Mouse (Mus musculus) CD4-positive naive resting alpha-beta T cell, adult 57 days (primary cell): Measurements from ENCODE around the gene Gif. TPM values are rescaled to one million over a fixed set of nuclear protein-coding genes. Genes with fewer than 3 reads are reported as not detected.

Experiments
- total RNA-seq: library from RNA; stranded (reverse); gene quantifications from one replicate; pipeline ENCODE4 v1.2.4, GENCODE M21; 2023

Gene Gif
- not detected for total RNA-seq

GRCm38 (mm10) chr19:11747298-11747697 lies at the start of gene Gif:
Gif (plus strand) TSS chr19:11747554.

GRCm38 (mm10) chr19:11770205-11770892 lies 23.0 kb downstream of the Gif start, which contains the start of gene Mrpl16:
Mrpl16 (plus strand) TSS chr19:11770391.

Other genes starting within 250 kb of the Gif start
- 659 TPM for gene Ms4a6b, start 231.0 kb upstream of the Gif start, total RNA-seq
- not detected for gene Ms4a4d, start 210.8 kb upstream of the Gif start, total RNA-seq
- gene Ms4a6d, start 142.7 kb upstream of the Gif start, total RNA-seq: 9.2 TPM
- gene Ms4a2, start 123.8 kb upstream of the Gif start, total RNA-seq: not detected
- not detected for gene Ms4a3, start 106.7 kb upstream of the Gif start, total RNA-seq
- not detected for gene Oosp2, start 87.0 kb upstream of the Gif start, total RNA-seq
- 1.4 TPM for gene Oosp1, start 56.4 kb upstream of the Gif start, total RNA-seq
- gene Oosp3, start 50.5 kb upstream of the Gif start, total RNA-seq: not detected
- 22.4 TPM for gene Mrpl16, start 22.8 kb downstream of the Gif start, total RNA-seq
- gene Stx3, start 71.8 kb downstream of the Gif start, total RNA-seq: 9.5 TPM
- gene Olfr1417, start 91.7 kb downstream of the Gif start, total RNA-seq: not detected
- not detected for gene Olfr1418, start 113.5 kb downstream of the Gif start, total RNA-seq
- gene Olfr1419, start 127.6 kb downstream of the Gif start, total RNA-seq: not detected
- gene Olfr1420, start 139.0 kb downstream of the Gif start, total RNA-seq: not detected
- gene Patl1, start 164.8 kb downstream of the Gif start, total RNA-seq: 54.0 TPM
- gene Osbp, start 218.4 kb downstream of the Gif start, total RNA-seq: 44.4 TPM